Mouse (Mus musculus) small intestine, adult 2 months (tissue): Measurements from ENCODE around the gene Rnf217. TPM values are rescaled to one million over a fixed set of nuclear protein-coding genes. Genes with fewer than 3 reads are reported as not detected.
A peak's percentile ranks its signal among the peaks of the same experiment; 100 is the strongest.

Source experiments
- H3K27ac ChIP-seq: fragments of 200-500 bp; 2 replicates; pipeline ENCODE4 v1.5.1; 2012; ENCODE audit warnings: low read depth, low read length, control low read depth, inconsistent platforms; ENCODE audit not compliant: insufficient read depth
- H3K27me3 ChIP-seq: fragments of 200-500 bp; 2 replicates; pipeline ENCODE4 v1.6.1; 2012; ENCODE audit warnings: mild to moderate bottlenecking, moderate library complexity, low read length, inconsistent platforms; ENCODE audit not compliant: control insufficient read depth, insufficient read depth
- H3K36me3 ChIP-seq: fragments of 200-500 bp; 2 replicates; pipeline ENCODE4 v1.6.1; 2012; ENCODE audit warnings: mild to moderate bottlenecking, low read length, control low read depth, inconsistent platforms; ENCODE audit not compliant: control insufficient read depth, insufficient read depth
- H3K4me1 ChIP-seq: fragments of 200-500 bp; 2 replicates; pipeline ENCODE4 v1.6.1; 2012; ENCODE audit warnings: low read length, inconsistent platforms, mixed read lengths; ENCODE audit not compliant: control insufficient read depth, insufficient read depth, insufficient read length
- H3K4me3 ChIP-seq: fragments of 200-500 bp; 2 replicates; pipeline ENCODE4 v1.5.1; 2012; ENCODE audit warnings: low read depth, mild to moderate bottlenecking, control low read depth, inconsistent platforms, low read length, moderate library complexity
- CTCF ChIP-seq: fragments of 200-500 bp; IDR thresholded peaks from 2 replicates; pipeline ENCODE4 v1.5.1; 2012; ENCODE audit warnings: low read depth, mild to moderate bottlenecking, control low read depth, inconsistent platforms, low read length, moderate library complexity, mixed read lengths; ENCODE audit not compliant: insufficient replicate concordance, insufficient read length; ENCODE audit errors: extremely low read depth
- POLR2A ChIP-seq: fragments of 200-500 bp; IDR thresholded peaks from 2 replicates; pipeline ENCODE4 v1.6.1; 2012; ENCODE audit warnings: low read depth, mild to moderate bottlenecking, control low read depth, inconsistent platforms, low read length, moderate library complexity
- WGBS: fragments of 180-500 bp; shearing (Covaris S2); methylation state at CpG from one replicate; pipeline ENCODE4 v1.1.7; 2018; 5-methylcytosine and 5-hydroxymethylcytosine counted together
- polyA plus RNA-seq: library from polyadenylated mRNA; depleted of rRNA; stranded (reverse); fragments of >200 nt; gene quantifications from 2 replicates; pipeline ENCODE4 v1.2.3, GENCODE M21; 2012; rRNA removed

Gene Rnf217
- polyA plus RNA-seq, result 0.66 and 0.74 TPM in 2 replicates

DNA sequence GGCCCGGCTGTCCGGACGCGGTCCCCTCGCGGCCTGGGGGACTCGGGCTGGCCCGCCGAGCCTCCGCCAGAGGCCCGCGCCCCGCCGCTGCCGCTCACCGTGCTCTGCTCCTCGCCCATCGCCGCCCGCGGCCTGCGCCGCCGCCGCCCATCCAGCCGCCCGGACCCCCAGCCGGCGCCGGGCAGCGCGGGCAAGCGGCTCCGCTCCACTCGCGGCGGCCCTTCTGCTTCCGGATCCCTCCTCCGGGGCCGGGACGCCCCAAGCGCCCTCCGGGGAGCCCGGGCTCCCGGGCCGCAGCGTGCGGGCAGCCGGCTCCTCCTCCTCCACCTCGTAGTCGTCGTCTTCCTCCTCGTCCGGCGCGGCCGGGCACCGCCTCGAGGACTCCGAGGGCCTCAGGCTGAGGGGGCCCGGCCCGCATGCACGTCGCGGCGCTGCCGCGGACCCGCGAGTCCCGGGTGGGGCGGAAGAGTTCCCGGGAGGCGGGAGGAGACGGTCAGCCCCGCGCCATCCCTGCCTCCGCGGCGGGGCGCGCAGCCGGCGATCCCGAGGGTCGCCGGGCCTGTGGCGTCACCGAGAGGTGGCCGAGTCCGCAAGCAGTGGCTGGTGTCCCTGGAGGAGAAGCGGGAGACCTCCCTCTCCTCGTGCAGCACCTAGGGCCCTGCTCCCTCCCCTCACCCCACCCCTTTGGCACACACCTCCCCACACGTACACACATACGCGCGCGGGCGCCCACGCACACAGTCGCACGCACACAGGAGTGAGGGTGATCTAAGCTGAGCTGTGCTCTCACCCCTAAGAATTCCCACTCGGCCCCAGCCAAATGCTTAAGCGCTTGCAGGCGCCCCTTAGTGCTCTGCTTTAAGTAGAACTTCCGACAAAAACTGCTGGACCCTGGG, at the start of gene Rnf217:
Gene Rnf217 (minus strand): TSS at position 119 of the 896 bp plus-strand sequence.
- TF ChIP-seq CTCF (no peak), POLR2A (no peak; the same call in 1 of the 2 replicates)
- peaks cover 3% of the 10 kb centered on the region for H3K4me1 ChIP-seq
- H3K27ac ChIP-seq, result no peak within 1 kb of the TSS; the same call in 1 of the 2 replicates
- H3K4me3 ChIP-seq, result peak within 1 kb of the TSS; percentile 78
- H3K27me3 ChIP-seq, result no peaks in the 10 kb centered on the region
- H3K36me3 ChIP-seq, result no peaks in the 10 kb centered on the region
- under 1% methylated on average over 97 of the region's 106 CpGs for WGBS

DNA sequence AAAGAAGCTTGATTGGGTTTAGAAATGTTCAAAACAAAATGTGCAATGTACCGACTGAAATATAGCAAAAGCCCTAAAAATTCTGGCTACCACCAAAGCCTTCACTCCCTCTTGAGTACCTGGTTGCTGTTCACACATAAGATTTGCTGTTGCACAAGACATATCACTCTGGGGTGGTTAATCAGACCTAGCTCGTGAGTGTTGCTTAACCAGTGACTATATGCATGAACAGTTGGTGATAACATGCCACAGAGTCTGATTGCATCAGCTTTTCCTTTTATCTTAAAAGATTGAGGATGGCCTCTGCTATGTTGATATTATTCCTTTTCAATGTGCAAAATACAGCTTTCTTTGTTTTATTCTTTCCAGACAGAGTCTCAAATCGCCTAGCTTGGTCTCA, 38.3 kb upstream of the Rnf217 start:
- TF ChIP-seq CTCF, result no peak
- no peaks in the 10 kb centered on the region for H3K27me3 ChIP-seq
- H3K36me3 ChIP-seq, result no peaks in the 10 kb centered on the region
- H3K4me1 ChIP-seq, result no peaks in the 10 kb centered on the region
- 66% methylated on average over 3 of the region's 3 CpGs for WGBS
- no peak overlapping the region for H3K27ac ChIP-seq
- H3K4me3 ChIP-seq, result no peak overlapping the region

DNA sequence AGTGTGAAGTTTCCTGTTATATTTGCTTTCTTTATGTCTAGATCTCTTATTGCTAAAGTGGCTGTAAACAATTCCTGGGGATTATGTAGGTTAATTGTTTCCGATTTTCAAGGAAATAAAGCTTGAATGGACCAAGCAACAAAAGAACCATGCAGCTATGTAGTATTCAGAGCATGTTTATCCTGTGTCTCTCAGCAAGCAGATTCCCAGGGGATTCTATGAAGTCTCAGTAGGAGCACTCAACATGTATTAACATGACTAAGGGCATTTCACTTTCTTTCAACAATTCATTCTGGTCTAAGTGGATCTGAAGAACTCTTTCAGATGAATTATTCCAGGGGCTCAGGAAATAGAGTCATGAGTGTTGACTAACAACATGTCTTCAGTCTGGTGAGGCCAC, 37.1 kb upstream of the Rnf217 start:
- WGBS, result 70% methylated on average over 1 of the region's 1 CpGs
- TF ChIP-seq POLR2A (no peak), CTCF (no peak)
- H3K27ac ChIP-seq, result no peak overlapping the region
- H3K27me3 ChIP-seq, result no peaks in the 10 kb centered on the region
- no peaks in the 10 kb centered on the region for H3K4me1 ChIP-seq
- no peaks in the 10 kb centered on the region for H3K36me3 ChIP-seq
- no peak overlapping the region for H3K4me3 ChIP-seq

DNA sequence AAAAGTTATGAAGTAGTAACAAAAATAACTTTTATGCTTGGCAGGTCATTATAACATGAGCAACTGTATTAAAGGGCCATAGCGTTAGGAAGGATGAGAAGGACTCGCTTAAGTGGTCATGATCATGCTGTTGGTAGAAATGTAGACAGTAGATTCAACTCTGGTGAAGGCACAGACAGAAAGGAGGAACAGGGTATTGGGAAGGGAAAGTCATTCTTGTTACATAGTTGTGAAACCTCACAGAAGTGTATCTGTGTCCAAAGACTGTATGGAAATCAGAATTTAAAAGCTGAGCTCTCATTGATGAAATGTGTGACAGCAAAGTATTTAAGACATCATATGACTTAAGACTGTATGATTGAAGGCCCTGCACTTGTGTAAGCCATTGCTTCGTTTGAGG, 26.1 kb upstream of the Rnf217 start:
- 84% methylated on average over 3 of the region's 3 CpGs for WGBS
- H3K4me3 ChIP-seq, result no peak overlapping the region
- TF ChIP-seq POLR2A (no peak), CTCF (no peak)
- no peaks in the 10 kb centered on the region for H3K4me1 ChIP-seq
- no peak overlapping the region for H3K27ac ChIP-seq
- no peaks in the 10 kb centered on the region for H3K27me3 ChIP-seq
- H3K36me3 ChIP-seq, result no peaks in the 10 kb centered on the region

DNA sequence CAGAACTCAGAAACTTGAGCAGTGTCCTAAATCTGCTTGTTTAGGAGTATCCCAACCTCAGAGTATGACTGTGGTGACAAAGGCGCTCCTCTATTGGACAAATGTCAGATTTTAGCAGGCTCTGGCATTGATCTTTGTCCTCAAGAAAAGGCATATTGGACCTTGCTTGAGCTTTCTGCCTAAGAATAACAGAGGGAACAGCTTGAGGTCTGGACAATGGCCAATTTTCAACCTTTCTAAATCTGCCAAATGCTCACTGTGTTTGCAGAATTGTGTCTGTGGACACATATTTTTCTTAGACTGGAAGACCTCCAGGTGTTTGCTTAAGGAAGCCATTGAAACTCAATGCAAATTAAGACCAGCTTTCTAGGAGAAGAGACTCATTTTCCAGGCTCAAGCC, 23.0 kb upstream of the Rnf217 start:
- Histone ChIP-seq H3K27ac (no peak overlapping the region), H3K27me3 (no peaks in the 10 kb centered on the region), H3K4me3 (no peak overlapping the region), H3K4me1 (no peaks in the 10 kb centered on the region), H3K36me3 (no peaks in the 10 kb centered on the region)
- TF ChIP-seq CTCF (no peak), POLR2A (no peak)
- 66% methylated on average over 1 of the region's 1 CpGs for WGBS

DNA sequence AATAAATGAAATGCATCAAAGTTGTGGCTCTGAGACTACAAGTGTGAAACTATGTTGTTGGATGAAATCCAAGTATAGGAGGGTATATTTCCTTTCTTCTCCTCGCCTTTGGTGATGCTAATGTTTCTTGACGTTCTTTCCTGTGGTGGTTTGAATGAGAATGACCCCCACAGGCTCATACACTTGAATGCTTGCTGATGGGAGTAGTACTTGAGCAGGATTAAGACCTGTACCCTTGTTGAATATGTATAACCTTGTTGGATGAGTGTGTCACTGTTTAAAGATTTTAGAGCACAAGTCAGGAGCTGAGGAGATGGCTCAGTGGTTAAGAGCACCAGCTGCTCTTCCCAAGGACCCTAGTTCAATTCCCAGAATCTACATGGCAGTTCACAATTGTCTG, 6.4 kb upstream of the Rnf217 start:
- no peaks in the 10 kb centered on the region for H3K36me3 ChIP-seq
- no peak overlapping the region for H3K27ac ChIP-seq
- H3K27me3 ChIP-seq, result no peaks in the 10 kb centered on the region
- TF ChIP-seq POLR2A, result no peak
- no peak for TF ChIP-seq CTCF
- H3K4me3 ChIP-seq, result no peak overlapping the region
- 66% methylated on average over 2 of the region's 2 CpGs for WGBS
- H3K4me1 ChIP-seq, result no peaks in the 10 kb centered on the region

DNA sequence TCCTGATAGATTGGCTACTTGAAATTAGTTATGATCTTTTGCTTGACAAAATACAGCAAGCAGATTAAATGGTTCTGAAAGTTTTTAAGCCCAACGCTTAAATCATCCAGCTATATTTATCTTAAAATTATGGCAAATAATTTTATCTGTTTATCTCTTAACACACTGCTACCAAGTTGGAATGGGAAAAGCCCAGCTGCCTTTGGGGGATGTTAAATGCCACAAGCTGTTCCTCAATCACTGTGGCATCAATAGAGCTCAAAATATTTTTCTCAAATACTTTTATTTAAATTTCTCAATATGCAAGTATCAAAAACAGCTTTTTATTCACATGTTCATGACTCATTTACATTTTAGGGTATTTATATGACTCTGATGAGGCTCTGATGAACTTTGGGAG, 5.1 kb upstream of the Rnf217 start:
- H3K4me1 ChIP-seq, result no peaks in the 10 kb centered on the region
- H3K36me3 ChIP-seq, result no peaks in the 10 kb centered on the region
- H3K27ac ChIP-seq, result no peak overlapping the region
- no peaks in the 10 kb centered on the region for H3K27me3 ChIP-seq
- H3K4me3 ChIP-seq, result no peak overlapping the region
- no peak for TF ChIP-seq CTCF
- no peak for TF ChIP-seq POLR2A
- WGBS, result 54% methylated on average over 1 of the region's 1 CpGs
